Mouse (Mus musculus) naive thymus-derived CD4-positive, alpha-beta T cell, adult 2 months (primary cell): ENCODE data around the gene Usb1.
A peak's percentile ranks its signal among the peaks of the same experiment; 100 is the strongest.

ENCODE experiments used
- DNase-seq: peaks from one replicate; pipeline ENCODE4 v3.0.0-alpha.2; 2011; ENCODE audit warnings: low read depth

Usb1 gene

GRCm38 (mm10) chr8:95331720-95332436 lies at the start of gene Usb1, which contains the start of gene Zfp319:
TSS of gene Usb1 (plus strand) at chr8:95332284.
TSS of gene Zfp319 (minus strand) at chr8:95331950.
- DNase-seq: peak; percentile 94

DNA sequence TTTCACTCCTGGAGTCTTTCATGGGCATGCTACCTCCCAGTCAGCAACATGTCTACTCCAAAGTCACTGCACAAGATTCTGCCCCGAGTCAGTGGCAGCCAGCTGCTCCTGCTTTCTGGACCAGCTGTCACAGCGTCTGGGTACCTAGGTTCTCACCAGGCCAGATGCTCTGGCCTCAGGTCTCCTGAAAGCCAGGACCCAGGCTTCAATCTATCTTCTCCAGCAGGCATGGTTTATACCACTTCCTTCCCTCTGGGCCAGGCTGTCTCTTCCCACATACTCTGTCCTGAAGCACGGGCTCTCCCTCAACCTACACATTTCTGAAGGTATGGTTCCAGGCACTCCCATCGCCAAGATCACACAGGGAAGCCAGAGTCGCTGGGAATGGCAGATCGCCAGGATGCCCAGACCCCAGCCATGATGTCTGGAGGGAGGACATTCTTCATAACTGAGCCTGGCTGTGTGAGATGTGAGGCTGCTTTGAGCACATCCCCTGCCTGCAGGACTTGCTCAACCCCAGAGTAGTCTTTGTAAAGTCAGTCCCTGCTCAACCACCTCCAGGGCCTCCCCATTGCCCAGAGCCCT lies 42.9 kb upstream of the Usb1 start:
- DNase-seq: no peak

DNA sequence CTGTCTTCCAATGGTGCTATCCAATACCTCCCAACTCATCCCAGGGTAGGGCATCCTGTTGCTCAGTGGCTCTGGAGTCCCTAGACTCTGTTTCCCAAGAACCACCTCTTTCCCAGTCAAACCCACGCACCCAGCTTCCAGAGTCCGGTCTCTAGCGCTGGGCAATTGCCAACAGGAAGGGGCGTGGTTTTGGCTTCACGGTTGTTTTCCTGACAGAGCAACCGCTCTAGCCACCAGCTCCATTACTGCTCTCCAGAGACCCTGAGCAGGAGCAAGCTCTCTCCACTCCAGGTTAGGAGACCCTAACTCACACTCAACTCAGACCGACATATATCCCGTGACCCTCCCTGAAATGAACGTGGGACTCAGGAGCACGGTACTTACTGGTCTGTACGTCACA lies 38.9 kb upstream of the Usb1 start:
- no peak for DNase-seq

- DNase-seq: no peak
Measured at GRCm38 (mm10) chr8:95293891-95294290, 38.2 kb upstream of the Usb1 start.

DNA sequence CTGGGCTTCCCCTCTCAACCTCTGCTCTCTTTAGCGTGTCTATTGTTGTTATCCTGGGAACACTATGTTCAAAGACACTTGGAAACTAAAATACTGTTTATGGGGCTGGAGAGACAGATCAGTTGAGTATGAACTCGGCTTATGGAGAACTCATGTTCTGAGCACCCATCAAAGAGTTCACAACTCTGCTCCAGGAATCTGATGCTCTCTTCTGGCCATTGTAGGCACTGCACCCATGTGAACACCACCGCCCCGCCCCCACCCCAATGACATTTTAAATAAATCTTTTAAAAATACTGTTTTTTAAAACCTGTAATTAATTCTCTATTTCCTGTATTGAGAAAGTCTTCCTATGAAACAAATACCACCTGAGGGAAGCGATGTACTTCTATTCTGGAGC lies 29.7 kb upstream of the Usb1 start:
- DNase-seq: peak; percentile 76

GRCm38 (mm10) chr8:95305526-95305925 lies 26.6 kb upstream of the Usb1 start:
- no peak for DNase-seq

- DNase-seq: no peak
Measured at GRCm38 (mm10) chr8:95306431-95306830, 25.7 kb upstream of the Usb1 start, which contains the start of gene Cngb1. TSS of gene Cngb1 (minus strand) at chr8:95306585.

DNA sequence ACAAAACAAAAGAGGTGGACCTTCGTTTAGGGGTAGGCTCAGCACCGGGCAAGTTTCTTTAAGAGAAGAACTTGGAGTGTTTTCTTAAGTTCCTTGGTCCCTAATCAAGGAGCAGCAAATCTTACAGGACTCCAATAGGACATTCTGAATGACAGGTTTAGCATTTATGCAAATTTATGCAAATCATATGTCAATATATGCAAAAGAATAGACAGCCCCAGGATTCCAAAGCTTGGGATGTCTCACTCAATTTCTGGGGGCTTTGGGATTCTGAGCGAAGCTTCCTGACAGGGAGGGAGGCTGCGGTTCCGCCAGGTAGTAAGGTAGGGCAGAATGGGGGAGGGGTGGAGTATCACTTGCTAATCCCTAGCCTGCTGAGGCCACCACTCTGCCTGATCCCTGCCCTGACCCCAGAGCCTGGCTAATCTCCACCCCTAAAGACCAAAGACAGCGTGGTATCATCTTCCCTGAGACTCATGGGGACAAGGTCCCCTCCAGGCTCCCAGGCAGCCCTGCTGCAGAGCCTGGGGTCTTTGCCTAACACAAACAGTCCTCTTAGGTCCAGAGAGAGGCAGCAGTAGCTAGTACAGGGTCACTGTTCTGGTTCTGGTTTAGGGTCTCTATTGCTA lies 21.6 kb upstream of the Usb1 start, which contains the start of gene Tepp:
Gene Tepp (plus strand): TSS at position 225 of the 629 bp plus-strand sequence.
- no peak for DNase-seq

DNA sequence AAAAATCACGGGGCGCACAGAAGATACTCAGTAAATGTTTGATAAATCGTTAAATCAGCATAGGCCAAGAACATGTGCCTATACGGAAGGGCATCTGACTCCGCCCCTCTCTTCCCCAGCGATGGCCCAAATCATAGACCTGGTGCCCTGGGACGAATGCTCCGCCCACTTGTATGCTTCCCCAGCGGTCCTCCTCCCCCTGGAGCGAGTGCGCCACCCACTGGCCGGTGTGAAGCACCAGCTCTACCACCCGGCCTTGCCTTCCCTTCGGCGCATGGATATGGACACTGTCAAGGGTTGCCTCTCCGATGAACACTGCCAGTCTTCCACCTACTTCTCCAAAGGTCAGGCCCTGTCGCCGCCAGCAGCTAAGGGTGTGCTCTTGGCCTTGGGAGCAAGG lies 19.2 kb upstream of the Usb1 start:
- DNase-seq: no peak

- no peak for DNase-seq
Measured at GRCm38 (mm10) chr8:95313857-95314256, 18.2 kb upstream of the Usb1 start.

DNA sequence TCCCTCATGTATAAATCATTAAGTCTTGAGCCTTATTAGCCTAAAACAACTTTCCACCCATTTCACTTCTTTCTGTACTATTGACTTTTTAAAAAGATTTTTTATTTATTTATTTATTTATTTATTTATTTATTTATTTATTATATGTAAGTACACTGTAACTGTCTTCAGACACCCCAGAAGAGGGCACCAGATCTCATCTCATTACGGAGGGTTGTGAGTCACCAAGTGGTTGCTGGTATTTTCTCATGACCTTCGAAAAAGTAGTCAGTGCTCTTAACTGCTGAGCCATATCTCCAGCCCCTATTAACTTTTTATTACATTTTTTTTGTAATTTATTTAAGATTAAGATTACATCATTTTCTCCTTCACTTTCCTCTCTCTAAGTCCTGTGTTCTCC lies 17.4 kb upstream of the Usb1 start:
- DNase-seq: no peak

GRCm38 (mm10) chr8:95315350-95315749 lies 16.7 kb upstream of the Usb1 start:
- DNase-seq: no peak

DNA sequence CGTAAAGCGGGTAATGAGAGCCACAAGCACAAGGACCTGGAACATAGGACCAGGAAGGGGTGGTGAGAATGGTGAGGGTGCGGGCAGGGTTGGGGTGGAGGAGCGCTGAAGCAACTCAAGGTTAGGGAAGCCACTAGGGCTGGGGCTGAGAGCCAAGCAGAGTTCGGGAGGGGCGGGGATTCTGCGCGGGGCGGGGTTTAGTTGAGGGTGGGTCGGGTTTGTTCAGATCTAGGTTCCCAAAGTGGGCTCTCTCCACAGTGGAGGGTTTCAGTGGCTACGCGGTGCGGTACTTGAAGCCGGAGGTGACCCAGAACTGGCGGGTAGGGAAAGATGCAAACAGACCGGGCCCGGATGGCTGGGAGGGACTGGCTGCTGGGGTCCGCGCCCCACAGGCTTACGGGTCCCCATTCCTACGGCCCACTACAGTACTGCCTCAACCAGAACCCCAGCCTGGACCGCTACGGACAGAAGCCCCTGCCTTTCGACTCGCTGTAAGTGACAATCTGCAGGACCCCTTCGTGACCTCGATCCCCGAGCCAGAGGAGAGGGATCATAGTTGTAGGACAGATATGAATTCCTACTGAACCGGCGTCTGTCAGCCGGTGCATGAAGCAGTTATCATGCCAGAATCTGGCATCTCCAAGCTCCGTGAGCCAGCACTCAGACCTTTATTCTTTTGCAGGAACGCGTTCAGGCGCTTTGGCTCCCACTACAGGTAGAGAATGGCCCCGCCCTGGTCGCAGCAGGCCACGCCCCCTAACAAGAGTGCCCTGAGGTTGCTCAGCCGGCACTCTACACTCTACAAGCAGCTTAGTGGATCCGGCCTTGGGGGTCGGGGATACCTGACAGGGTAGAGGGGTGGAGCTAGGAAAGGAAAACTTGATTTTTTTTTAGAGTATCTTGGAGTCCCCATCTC lies 11.6 kb upstream of the Usb1 start:
- peak; percentile 88 for DNase-seq

- no peak for DNase-seq
Measured at GRCm38 (mm10) chr8:95323201-95323600, 8.9 kb upstream of the Usb1 start.

DNA sequence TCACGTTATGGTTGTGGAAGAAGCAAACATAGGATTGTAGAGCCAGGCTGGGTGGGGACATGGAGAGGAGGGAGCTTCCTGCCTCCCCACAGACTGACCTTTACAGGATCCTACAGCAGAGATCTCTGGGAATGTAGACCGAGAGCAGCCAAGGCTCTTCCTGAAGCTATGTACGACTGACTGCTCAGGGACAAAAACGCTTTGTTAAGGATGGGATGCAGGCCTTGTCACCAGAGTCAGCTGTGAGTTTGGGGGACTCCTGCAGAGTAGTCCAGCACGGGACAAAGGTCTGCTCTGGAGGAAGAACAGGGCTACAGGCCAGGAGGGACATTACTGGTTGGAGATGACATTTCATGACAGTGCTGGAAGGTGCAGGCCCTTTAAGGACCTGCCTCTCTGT lies 7.4 kb upstream of the Usb1 start:
- DNase-seq: no peak

DNA sequence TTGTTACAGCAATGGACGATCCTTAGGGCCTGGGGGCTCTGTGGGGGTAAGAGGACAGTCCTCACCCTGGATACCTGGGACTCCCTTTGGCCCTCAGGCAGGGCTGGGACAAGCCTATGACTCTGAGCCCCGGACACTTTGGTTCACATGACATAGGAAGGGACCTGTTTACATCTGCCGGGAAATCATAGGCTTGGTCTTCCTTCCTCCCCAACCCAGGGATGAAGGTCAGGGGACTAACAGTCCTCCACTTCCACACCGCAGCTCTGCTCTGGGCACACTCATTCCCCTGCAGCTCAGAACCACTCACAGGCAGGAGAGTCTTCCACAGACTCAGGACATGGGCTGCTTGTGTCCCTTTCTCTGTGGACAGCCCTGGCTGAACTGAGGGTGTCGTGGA lies 5.3 kb upstream of the Usb1 start:
- no peak for DNase-seq

DNA sequence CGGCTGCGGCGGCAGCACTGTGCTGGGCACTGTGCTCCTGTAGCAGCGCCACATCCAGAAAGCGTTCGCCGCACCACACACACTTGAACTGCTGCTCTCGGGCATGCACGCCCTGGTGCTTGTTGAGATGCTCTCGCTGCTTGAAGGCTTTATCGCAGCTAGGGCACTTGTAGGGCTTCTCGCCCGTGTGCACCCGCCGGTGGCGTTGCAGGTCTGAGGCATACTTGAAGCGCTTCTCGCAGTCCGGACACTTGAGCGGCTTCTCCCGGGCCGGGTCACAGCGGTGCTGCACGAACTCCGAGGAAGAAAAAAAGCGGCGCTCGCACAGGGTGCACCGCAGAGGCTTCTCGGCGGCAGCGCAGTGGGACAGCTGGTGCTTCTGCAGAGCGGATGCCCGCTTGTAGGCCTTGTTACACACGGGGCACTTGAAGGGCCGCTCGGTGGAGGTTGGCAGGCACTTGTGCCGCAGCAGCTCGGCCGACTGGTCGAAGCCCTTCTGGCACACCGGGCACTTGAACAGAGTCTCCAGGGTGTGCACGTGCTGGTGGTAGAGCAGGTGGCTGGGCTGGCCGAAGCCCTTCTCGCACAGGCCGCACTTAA lies 4.1 kb upstream of the Usb1 start:
- DNase-seq: no peak

GRCm38 (mm10) chr8:95330367-95330766 lies 1.7 kb upstream of the Usb1 start:
- peak; percentile 5 for DNase-seq

GRCm38 (mm10) chr8:95331156-95331719 lies 846 bp upstream of the Usb1 start:
- no peak for DNase-seq

DNA sequence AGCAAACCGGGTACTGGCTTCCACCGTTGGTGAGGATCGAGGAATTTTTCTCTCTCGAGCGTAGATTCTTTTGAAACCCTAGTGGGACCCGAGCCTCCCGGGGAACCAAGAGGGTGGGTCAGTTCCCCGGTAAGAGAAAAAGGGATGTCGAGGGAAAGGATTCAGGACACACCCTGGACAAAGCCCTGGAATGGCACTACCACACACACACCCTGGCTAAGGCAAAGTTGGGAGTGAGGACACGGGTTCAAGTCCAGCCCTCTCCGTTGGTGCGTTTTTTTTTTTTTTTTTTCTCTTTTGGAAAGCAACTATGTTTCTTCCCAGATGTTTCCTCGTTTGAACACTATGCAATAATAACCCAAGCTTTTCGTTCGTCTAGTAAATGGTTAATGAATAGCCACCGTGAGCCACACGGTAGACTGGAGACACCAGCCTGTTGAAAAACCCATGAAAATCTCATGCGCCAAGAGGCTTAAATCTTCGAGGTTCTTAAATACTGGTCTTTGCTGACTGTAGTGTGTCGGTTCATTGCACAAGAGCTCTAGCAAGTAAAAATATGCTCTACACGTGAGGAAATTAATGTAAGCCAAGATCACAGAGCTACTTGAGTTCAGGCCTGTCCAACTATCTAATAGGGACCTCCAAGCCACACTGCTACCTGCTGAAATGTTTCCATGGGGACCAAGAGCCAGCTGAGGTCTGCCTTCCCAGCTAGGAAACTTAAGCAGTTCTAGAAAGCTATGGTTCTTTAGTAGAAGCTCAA lies 534 bp downstream of the Usb1 start:
- no peak for DNase-seq

- DNase-seq: no peak
Measured at GRCm38 (mm10) chr8:95335706-95336105, 3.6 kb downstream of the Usb1 start.
